In the genomic region with DNA sequence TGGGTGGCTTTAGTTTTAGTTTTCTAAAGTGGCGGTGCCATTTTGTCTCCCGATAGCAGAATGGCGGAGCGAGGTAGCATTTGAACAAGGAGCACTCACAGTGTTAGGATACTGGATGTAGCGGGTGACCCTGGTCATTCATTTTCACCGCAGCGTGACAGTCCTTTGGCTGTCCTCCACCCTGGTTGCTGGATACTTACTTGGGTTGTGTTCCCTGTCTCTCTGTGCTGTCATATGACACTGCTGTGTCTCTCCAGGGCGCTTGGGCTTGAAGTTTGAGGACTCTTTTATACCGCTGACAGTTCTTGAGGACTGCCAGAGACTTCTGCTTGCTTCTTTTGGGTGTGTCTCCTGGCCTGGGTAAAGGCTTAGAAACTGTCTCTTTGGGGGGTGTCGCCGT, we compare ENCODE assay signal across 25 mouse cellular contexts.
DNase-seq lines count a peak whose midpoint lies in the region; ATAC-seq and TF ChIP-seq lines count a peak whose summit lies in the region.
"Had no signal": no experiment of that assay in that cellular context is flagged by ENCODE, and none has a peak within 500 bp of the region (broad histone marks: within the 10 kb centered on the region; RNA-seq: fewer than 3 reads in every experiment).

No protein-coding gene starts in this region.

- peaks cover 33% of the 10 kb centered on the region for H3K4me1 ChIP-seq in embryonic facial prominence, embryonic 10.5 days
- H3K4me1 ChIP-seq in hindbrain, embryonic 14.5 days (replicated peaks; ENCODE audit: control insufficient read depth, insufficient read depth, low read length), result no peaks in the 10 kb centered on the region
- H3K4me1 ChIP-seq: forebrain, embryonic 12.5 days; forebrain, embryonic 15.5 days; heart, embryonic 15.5 days; intestine, embryonic 15.5 days had no signal

- no peak for ATAC-seq in hindbrain, embryonic 14.5 days (ENCODE audit: low FRiP score)
- ATAC-seq: CD4-positive, CD25-positive, alpha-beta regulatory T cell, adult 4 months; forebrain, embryonic 15.5 days; hindbrain, embryonic 16.5 days; intestine, embryonic 15.5 days had no signal

- WGBS in embryonic facial prominence, embryonic 10.5 days, result 91% methylated on average over 11 of the region's 11 CpGs
- WGBS in hindbrain, embryonic 14.5 days, result 90% methylated on average over 11 of the region's 11 CpGs

- no peak overlapping the region for H3K4me3 ChIP-seq in embryonic facial prominence, embryonic 10.5 days
- no peak overlapping the region for H3K4me3 ChIP-seq in gastrocnemius, adult 2 months
- no peak overlapping the region for H3K4me3 ChIP-seq in hindbrain, embryonic 14.5 days (replicated peaks; ENCODE audit: low read length)
- H3K4me3 ChIP-seq: embryonic facial prominence, embryonic 13.5 days; erythroblast, embryonic 14.5 days; forebrain, embryonic 12.5 days; forebrain, embryonic 15.5 days; heart, embryonic 12.5 days; heart, embryonic 15.5 days; intestine, embryonic 15.5 days had no signal

- DNase-seq in heart, adult 11 months, result peak; percentile 86
- no peak for DNase-seq in heart, postnatal 25 days (ENCODE audit: low spot score)
- no peak for DNase-seq in embryonic facial prominence, embryonic 10.5 days (ENCODE audit: low spot score)
- DNase-seq in gastrocnemius, adult 2 months, result peak; percentile 82
- DNase-seq in gastrocnemius, postnatal 25 days, result peak; percentile 69
- DNase-seq in left cerebral cortex, postnatal 36 days (ENCODE audit: low spot score in 2 of 2), result no peak
- DNase-seq in hindbrain, embryonic 14.5 days (ENCODE audit: low spot score), result no peak
- no peak for DNase-seq in heart, adult 8-10 months (ENCODE audit: low spot score)
- DNase-seq: adrenal gland, adult 2 months; adrenal gland, postnatal 25 days; cerebellum, adult 18-20 months; cerebellum, adult 9-10 months; cerebellum, postnatal 14 days; heart, postnatal 10 days; heart, postnatal 4 days; kidney, adult 11 months had no signal

- intact Hi-C loops in heart, postnatal 25 days (cut with DNase I), result no loop called here
- intact Hi-C loops in gastrocnemius, adult 2 months (cut with DNase I), result no loop called here
- intact Hi-C loops in left cerebral cortex, postnatal 36 days (cut with DNase I), result no loop called here

- H3K9ac ChIP-seq in hindbrain, embryonic 14.5 days, result no peak overlapping the region
- H3K9ac ChIP-seq: embryonic facial prominence, embryonic 13.5 days; forebrain, embryonic 12.5 days; forebrain, embryonic 15.5 days; heart, embryonic 12.5 days; heart, embryonic 15.5 days; intestine, embryonic 15.5 days had no signal

- no peak overlapping the region for H3K4me2 ChIP-seq in hindbrain, embryonic 14.5 days (replicated peaks)
- H3K4me2 ChIP-seq: embryonic facial prominence, embryonic 13.5 days; forebrain, embryonic 12.5 days; forebrain, embryonic 15.5 days; heart, embryonic 12.5 days; heart, embryonic 15.5 days; intestine, embryonic 15.5 days had no signal

- peak overlapping the region; percentile 40; the same call in 1 of the 2 replicates for H3K27ac ChIP-seq in embryonic facial prominence, embryonic 10.5 days (replicated peaks)
- H3K27ac ChIP-seq in gastrocnemius, adult 2 months, result peak overlapping the region; percentile 76
- no peak overlapping the region for H3K27ac ChIP-seq in hindbrain, embryonic 14.5 days
- H3K27ac ChIP-seq: embryonic facial prominence, embryonic 13.5 days; forebrain, embryonic 12.5 days; forebrain, embryonic 15.5 days; heart, embryonic 15.5 days; intestine, embryonic 15.5 days had no signal

- TF ChIP-seq CTCF in gastrocnemius, adult 2 months (IDR thresholded peaks at IDR 0.05), result no peak

- no peaks in the 10 kb centered on the region for H3K36me3 ChIP-seq in embryonic facial prominence, embryonic 10.5 days (replicated peaks)
- no peaks in the 10 kb centered on the region for H3K36me3 ChIP-seq in hindbrain, embryonic 14.5 days (replicated peaks; ENCODE audit: control insufficient read depth, insufficient read depth)
- H3K36me3 ChIP-seq: embryonic facial prominence, embryonic 13.5 days; forebrain, embryonic 12.5 days; forebrain, embryonic 15.5 days; heart, embryonic 12.5 days; heart, embryonic 15.5 days; intestine, embryonic 15.5 days had no signal

- H3K9me3 ChIP-seq in embryonic facial prominence, embryonic 10.5 days, result no peaks in the 10 kb centered on the region
- no peaks in the 10 kb centered on the region for H3K9me3 ChIP-seq in hindbrain, embryonic 14.5 days (ENCODE audit: control insufficient read depth, low read length)
- H3K9me3 ChIP-seq: embryonic facial prominence, embryonic 13.5 days; forebrain, embryonic 12.5 days; forebrain, embryonic 15.5 days; heart, embryonic 12.5 days; heart, embryonic 15.5 days; intestine, embryonic 15.5 days had no signal

- H3K27me3 ChIP-seq in embryonic facial prominence, embryonic 10.5 days (replicated peaks; ENCODE audit: low read depth, poor library complexity, severe bottlenecking), result no peaks in the 10 kb centered on the region
- no peaks in the 10 kb centered on the region for H3K27me3 ChIP-seq in hindbrain, embryonic 14.5 days (ENCODE audit: control insufficient read depth, insufficient read depth, low read length)
- H3K27me3 ChIP-seq: embryonic facial prominence, embryonic 13.5 days; forebrain, embryonic 12.5 days; forebrain, embryonic 15.5 days; heart, embryonic 12.5 days; intestine, embryonic 15.5 days had no signal

Comparison
In these comparisons a context has a peak if more than half of its experiments do, and no peak if none do; other contexts are left out.
1. DNase-seq: peak in heart, adult 11 months (single experiment), gastrocnemius, adult 2 months (single experiment) and gastrocnemius, postnatal 25 days (single experiment); none in heart, postnatal 25 days (single experiment), embryonic facial prominence, embryonic 10.5 days (single experiment), left cerebral cortex, postnatal 36 days (0 of 2), hindbrain, embryonic 14.5 days (single experiment) and heart, adult 8-10 months (single experiment).